Mouse (Mus musculus) thymus, postnatal 36 days (tissue): Measurements from ENCODE around the gene Cd22.
"Not testable (repeated sequence)": the region's sequence is repeated elsewhere in the genome, so short reads cannot be mapped to it uniquely, and the experiment has no call there.

Experiments
- DNase-seq, 2 experiments: peaks; one replicate each; pipeline ENCODE4 v3.0.0; 2022; ENCODE audit warnings: mixed read lengths in 2 of 2

Cd22 gene

DNA sequence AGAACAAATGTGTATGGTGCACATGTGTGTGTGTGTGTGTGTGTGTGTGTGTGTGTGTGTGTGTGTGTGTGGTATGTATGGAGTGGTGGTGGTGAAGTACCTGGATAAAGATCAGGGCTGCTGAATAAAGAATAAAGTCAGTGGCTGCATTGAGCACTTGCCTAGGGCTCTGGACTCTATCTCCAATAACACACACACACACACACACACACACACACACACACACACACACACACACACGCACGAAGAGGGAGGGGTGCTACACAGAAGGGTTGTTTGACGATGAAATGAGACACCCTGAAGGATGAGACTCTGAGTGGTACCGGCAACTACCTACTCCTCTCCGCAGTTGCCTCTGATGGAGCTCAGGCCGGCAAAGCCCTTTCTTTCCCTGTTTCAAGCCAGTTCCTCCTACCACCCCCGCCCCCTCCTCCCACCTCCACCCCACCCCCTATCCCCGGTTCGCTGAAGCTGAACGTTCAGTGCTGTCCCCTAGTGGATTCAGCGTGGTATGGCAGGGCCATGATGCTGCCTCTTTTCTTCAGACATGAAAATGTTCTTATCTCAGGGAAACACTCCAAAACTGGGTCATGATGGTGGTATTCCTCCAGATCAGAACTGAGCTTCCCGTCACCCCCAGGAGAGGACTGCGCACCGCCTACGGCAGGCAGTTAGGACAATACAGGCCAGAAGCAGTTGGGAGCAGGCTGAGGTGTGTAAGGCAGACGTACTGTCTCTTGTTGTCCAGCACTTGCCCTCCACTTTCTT is 20.3 kb downstream of the Cd22 start:
- peak; percentile 41 to 42 for DNase-seq

DNA sequence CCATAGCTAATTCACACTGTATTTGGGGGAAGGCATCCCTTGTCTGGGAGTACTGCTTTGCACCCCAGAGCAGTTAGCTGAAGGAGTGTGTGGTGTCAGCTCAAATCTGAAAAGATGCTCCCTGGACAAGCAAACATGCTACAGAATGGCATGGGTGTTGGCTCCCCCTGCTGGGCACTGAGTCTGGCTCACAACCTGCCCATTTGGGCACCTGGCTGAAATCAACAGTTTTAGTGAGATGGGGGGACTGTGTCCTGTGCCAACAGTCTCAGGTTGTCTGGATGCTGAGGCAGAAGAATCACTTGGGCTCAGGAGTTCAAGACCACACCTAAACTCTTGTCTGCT is 20.9 kb downstream of the Cd22 start:
- DNase-seq, result peak; percentile 56 to 65

DNA sequence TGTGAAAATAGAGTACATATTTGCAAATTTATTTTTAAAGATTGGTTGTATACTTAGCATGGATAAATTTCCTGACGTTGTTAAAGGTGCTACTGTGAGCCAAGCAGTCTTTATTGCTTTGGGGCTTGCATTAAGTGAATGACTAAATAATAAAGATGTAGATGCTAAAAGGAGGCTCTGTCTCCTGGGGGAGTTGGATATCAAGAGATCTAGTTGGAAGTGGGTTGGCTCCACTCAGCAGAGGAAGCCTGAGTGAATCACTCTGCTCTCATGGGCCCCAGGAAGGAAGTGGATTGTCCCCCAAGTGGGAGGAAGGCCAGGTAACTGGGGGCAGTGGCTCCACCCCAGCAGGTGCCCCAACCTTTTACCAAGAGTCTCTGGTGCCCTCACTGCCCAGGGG is 22.4 kb downstream of the Cd22 start:
- DNase-seq, result no peak

DNA sequence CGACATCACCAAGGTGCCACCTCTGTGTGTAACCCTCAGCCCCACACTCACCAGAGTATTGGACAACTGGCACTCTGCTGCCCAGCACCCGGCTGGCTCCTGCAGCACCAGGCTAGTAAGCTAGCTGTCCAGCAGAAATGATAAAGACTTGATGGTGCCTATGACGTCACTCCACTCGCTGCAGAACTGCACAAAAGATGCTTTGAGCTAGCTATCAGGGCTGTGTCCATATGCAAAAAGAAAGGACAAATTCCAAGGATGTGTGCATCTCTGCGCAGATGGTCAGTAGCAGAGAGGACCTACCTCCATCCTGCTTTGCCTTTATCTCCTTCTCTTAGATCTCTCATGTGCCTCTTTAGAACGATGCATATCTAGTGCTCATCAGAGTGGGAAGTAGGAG is 24.1 kb downstream of the Cd22 start, which contains the start of gene Ffar3:
Gene Ffar3, minus strand, starts transcription at position 101 of the 400 bp plus-strand sequence.
- no peak for DNase-seq

DNA sequence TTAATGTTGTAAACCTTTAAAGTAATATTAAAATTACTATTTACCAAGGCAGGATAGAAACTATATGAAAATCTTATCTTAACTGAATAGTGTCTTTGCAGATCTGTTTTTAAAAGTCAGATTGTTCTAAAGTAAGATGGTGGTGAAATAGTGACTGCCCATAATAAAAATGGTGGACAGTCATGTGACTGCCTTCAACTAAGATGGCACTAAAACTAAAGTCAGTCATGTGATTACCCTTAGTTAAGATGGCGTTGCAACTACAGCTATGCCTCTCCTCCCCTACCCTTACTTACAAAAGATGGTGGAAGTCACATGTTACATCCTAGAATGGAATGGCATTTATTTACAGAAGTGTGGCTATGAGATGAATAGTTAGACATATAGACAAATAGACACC is 28.7 kb downstream of the Cd22 start:
- DNase-seq, result no peak

DNA sequence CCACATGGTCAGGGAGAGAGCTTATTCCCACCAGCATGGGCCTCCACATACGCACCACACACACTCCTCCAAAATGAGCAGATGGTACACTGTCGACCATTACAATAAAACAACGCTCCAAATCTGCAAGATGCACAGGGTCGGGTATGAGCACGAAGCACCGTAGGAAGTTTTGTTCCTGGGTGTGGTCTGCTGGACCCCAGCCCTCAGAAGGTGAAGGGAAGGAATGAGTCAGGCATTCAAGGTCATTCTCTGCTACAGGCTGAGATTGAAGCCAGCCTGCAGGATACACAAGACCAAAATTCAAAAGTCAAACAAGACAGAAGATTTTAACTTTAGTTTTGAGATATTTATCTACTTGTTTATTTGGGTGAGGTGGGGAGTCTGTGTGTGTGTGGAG is 32.2 kb downstream of the Cd22 start:
- no peak for DNase-seq

DNA sequence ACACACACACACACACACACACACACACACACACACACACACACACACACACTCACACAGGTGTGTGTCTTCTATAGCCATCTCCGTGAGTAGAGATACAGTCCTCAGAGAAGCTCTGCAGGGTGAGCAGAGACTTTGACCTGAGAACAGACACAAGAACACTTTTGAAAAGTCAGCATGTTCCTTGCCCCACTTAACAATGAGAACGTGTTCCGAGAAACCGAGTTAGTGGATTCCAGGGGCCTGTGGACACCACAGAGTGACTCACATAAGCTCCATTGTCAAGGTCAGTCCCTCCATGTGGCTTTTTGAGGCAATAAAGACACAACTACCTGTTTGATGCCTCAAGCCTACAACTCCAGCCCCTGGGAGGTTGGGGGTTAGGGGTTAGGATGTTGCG is 32.8 kb downstream of the Cd22 start:
- no peak for DNase-seq

DNA sequence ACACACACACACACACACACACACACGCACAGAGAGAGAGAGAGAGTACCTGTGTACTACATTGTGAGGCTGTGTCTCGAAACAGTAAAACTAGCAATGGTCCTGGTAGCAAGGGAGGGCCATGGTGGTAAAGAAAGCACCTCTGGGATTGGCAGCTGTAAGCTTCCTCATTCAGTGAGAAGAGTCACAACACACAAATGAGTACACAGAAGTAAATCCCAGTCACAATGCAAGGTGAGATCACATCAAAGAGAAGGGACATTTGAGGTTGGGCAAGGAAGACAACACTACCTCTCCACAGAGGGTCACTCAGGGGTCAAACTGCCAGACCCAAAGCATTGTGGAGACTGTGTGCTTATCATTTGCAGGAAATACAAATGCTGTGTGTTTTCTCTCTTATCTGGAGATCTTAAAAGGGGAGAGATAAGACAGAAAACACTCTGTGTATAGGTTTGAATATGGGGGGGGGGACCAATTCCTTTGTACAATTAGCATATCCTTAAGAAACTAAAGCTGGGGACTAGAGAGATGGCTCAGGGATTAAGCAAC is 33.6 kb downstream of the Cd22 start:
- no peak for DNase-seq

DNA sequence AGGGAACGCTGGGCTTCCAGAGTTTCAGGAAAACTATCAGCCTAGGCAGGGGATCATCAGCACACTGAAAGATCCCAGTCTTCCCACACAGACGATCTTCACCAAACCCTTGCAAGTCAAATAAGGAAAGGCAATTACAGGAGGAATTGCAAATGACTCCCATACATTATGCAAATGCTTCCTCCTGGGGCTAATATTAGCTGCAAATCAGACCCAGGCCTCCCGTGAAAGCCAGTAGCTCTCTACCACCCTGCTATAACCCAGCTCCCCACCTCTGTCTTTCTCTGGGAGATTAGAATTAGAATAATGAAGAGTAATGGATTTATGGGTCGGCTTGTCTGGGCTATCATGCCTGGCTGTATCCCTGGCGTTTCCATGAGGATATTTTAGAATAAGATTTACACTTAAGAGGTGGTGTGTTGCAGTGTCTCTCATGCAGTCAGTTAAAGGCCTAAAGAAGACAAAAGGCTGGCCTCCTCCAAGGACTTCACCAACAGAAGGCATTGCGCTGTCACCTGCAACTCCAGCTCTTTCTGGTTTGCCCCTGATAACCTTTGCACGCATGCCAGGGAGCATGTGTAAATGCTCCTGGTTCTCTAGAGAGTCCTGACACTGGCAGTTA is 35.4 kb downstream of the Cd22 start:
- DNase-seq, result no peak

DNA sequence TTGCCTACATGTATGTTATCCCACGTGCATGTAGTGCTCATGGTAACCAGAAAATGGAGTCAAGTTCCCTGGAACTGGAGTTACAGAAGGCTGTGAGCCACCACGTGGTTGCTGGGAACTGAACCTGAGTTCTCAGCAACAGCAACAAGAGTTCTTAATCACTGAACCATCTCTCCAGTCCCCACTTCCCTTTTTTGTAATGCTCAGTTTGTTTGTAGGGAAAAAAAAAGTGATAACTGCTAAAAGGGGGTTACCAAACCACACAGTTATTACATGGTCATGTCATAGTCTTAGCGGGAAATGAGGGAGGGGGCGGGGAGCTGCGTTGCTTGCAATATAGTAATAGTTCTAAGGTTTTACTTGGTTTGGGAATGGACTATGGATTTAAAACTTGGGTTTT is 38.0 kb downstream of the Cd22 start:
- DNase-seq, result no peak

DNA sequence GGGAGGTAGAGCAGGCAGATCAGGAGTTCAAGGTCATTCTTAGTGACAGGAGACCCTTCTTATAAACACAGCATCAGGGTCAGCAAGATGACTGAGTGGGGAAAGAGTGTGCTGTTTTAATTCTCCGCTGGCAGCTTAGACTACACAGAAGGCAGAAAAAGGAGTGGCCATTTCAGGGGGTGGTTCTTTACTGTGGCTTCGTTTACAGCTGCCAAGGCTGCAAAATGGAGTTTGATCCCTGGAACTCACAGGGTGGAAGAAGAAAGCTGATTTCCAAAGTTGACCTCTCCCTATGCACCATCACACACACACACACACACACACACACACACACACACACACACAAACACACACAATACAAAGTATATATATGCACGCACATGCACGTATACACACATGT is 38.8 kb downstream of the Cd22 start:
- no peak for DNase-seq

DNA sequence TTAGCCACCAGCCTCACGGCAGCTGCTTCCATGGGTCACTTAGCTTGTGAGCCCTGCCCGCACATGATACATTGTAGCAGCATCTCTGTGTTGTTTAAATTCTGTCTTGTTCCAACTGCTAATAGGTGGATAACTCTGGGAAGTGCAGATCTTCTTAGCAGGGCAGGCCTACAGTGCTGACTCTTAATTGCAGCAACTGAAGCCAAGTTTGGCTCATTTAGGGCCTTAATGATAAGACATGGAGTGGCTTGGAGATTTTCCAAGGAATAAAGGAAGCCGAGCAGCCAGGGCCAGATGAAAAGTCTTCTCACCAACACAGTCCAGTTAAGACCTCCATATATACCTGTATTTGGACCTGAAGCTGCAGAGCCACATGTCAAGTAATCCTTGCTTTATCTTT is 39.8 kb downstream of the Cd22 start:
- DNase-seq, result no peak

DNA sequence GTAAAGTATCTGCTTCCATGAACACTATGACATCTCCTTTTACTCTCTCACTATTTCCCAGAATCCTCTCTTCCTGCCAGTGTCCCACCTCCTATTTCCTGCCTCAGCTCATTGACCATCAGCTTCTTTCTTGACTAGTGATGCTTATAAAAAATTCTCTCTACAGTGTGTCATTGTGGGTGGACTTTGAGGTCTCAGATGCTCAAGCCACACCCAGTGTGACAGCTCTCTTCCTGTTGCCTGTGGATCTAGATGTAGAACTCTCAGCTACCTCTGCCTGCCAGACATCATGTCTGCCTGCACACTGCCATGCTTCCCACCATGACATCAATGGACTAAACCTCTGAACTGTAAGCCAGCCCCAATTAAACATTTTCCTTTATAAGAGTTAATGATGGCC is 42.9 kb downstream of the Cd22 start:
- no peak for DNase-seq

DNA sequence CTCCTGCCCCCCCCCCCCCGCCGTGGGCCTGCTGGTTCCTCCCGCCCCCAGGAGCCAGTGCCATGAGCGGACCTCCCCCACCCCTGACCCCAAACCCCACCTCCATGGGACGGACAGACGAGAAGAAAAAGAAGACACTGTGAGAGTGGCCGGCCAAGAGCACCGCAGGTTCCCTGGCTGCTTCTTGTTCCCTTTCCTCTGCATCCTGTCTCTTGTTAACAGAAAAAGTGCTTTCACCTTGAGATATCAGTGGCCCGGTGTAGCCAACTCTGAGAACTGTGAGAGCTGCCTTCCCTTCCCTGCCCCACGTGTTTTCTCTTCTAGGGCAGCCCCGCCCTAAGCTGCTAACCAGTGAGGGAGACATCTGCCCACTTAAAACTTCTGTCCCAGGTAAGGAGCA is 47.5 kb downstream of the Cd22 start:
- not testable (repeated sequence) for DNase-seq

DNA sequence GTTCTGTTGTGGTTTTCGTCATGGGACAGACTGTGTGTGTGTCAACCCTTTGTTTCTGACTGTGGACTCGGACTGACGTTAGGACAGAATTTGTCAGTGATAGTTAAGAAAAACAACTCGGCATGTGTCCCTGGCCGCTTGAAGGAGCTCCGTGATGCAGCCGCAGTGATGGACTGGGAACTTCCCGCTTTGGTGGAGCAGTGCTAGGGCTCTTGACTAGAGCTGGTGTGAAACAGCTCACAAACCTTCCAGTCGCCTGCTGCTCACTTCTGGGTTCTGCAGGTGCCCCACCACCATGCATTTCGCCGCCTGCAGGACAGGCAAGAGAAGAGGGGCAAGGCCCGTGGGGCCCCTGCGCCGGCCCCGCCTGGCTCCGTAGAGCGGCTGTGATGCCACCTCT is 47.9 kb downstream of the Cd22 start:
- no peak for DNase-seq

DNA sequence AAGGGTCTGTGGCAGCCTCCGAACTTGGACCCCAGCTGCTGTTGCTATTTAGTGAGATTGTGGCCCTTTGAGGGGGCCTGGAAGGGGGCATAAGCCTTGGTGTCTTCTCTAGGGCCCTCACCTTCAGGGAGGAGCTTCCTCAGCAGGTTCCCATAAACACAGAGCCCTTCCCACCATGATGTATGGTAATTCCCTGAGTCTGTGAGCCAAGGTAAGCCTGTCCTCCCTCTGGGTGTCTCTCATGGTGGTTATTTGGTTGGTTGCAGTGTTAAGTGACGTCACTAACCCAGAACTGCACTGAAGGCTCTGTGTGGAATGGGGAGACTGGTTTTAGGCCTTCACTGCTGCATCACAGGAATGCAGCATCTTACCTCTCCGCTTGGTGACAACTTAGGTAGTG is 50.7 kb downstream of the Cd22 start:
- DNase-seq, result no peak

DNA sequence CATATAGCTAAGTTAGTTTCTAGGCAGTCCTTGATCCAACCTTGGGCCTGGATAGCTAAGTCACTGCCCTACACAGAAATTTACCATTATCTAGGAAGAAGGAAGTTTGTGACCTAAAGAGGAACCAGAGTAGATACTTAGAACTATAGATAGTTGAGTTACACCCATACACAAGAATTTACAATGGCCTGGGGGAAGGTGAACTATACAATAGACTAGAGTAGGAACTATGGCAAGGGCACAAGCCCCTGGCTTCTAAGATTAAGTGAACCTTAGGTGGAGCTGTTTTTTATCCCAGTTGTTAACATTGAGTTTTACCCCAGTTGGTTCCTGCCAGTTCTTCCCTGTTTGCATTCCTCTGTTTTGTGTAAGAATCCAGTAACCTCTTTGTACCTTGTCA is 51.3 kb downstream of the Cd22 start:
- not testable (repeated sequence) for DNase-seq

DNA sequence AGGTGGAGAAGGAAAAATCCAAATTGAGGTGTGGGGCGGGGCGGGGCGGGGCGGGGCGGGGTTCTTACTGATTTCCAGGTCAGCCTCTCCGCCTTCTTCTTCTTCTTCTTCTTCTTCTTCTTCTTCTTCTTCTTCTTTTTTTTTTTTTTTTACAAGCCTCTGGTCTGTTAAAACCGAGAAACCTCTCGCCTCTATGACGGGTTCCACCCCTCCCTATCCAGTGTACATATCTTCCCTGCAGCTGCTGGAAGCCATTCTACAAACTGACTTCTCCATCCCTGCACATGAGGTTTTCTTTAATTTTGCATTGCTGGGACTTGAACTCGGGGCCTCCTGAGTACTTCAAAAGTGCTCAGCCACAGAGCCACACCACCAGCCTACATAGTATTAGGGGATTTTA is 53.5 kb downstream of the Cd22 start:
- no peak for DNase-seq

DNA sequence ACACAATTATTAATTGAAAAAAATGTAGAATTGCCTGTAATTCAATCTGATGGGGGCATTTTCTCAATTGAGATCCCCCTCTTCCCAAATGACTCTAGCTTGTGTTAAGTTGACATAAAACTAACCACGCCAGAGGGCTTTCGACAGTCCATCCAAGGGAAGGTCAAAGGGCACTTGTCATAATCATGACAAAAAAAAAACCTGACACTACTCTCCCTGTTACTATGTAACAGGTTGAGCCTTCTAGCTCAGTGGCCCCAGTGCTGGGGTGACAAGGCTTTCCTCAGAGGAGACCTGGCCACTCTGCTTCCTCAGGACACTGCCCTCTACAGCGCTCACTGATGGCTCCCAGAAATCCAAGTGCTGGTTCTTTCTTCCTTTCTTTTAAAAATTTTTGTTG is 55.8 kb downstream of the Cd22 start:
- no peak for DNase-seq

DNA sequence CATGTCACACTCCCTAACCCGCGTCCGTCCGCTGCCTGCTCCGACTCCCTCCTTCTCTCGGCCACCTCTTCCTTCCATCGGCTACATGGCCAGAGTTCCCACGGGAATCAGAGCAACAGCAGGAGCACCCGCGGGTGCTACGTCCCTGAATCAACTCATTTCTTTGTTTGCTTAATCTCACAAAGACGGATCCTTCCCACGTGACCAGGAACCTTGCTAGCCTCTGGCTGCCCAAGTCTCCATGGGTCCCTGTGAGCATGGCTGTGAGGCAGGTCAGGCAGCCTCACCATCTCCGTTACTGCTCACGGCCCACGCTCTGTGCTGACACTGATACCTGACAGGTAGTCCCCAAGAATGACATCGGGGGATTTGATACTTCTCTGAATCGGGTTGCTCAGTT is 56.5 kb downstream of the Cd22 start, which contains the start of gene Ffar2:
Gene Ffar2, minus strand, starts transcription at position 101 of the 400 bp plus-strand sequence.
- DNase-seq, result no peak

DNA sequence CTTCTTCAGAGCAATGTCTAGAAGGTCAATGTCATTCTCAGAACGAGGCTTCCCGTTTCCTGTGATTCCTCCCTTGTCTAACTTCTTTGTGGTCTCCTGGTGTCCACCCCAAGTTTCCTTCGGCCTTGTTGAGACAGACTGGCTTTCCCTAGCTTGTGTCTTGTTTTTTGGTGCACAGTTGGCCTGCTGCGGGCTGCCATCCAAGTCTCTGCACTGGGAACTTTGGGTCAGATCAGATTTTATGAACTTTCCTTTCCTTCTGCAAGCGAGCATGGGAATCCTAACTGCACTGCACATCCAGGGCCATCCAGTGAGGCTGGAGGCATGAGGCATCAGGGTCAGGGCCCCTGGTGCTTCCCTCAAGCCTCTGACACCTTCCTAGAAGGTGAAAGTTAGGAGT is 58.6 kb downstream of the Cd22 start:
- DNase-seq, result no peak

DNA sequence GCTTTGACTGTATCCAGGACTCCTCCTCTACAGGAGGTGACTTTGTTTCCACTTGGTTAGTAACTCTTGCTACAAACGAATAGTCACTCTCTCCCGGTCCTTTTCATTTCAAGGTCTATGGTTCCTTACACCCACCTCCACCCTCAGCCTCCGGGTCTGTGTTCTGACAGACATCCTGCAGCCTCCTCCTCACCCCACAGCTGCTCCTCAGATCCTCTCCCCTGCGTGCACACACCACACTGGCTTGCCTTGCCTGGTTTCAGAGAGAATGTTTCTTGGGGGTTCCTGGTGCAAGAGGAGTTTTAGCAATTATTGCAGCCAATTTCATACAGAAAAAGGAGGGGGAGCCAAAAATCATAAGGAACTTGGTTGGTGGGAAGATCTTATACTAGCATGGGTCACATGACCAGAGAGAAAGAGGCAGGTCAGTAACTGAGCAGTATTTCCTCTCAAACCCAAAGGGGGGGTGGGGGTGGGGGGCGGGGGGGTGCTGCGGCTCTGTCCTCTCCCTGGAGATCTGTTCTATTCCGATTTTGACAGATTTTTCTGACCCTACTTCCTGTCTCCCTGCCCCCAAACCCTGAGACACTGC is 59.2 kb downstream of the Cd22 start:
- DNase-seq, result peak; percentile 16 to 23

DNA sequence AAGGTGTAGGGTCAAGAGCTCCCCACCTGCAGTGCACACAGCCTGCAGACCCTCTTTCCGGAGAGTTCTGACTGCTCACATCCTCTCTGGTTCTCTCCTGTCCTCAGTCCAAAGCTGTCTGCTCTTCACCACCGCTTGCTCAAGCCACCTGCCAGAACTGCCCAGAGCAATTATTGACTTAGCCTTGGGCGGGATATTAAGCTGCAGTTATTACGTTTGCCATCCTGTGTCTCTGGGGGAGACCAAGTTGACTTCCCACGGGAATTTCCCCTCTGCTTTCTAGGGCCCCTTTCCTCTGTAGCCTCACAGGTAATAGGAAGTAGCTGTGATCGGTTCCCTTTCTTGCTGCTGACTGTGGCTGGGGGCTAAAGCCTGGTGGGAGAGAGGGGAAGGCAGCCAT is 60.0 kb downstream of the Cd22 start:
- DNase-seq, result no peak
